Mouse (Mus musculus) liver, embryonic 14.5 days (tissue): ENCODE measurements at regions not wholly inside any gene's neighbourhood (a gene's known extent, or its start where the extent isn't known, plus 50 kb on each side); places are given as distances from the start of the nearest gene placed in this dataset.

Source experiments
- CTCF ChIP-seq: IDR thresholded peaks from 2 replicates; pipeline ENCODE4 v1.5.1; 2016; ENCODE audit warnings: antibody characterized with exemption, low read depth, control low read depth
- EP300 ChIP-seq: IDR thresholded peaks from 2 replicates; pipeline ENCODE4 v1.6.1; 2016; ENCODE audit warnings: antibody characterized with exemption, low read depth

DNA sequence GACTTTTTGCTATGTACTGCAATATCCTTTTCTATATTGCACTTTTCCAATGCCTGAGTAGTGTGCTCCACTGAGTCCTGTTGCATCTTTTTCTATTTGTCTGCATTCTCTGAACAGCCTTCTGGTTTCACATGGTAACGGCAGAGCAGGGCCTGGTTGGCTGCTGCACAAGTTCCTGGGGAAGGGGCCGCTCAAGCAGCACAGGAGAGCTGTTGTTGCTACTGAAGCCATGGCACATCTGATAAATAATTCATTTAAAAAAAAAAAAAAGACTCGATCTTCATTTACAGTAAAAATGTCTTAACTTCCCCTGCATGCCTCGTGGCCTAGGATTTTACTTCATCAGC, 127.2 kb downstream of the Atp6ap1l start:
- TF ChIP-seq CTCF, result no peak
- no peak for TF ChIP-seq EP300
